Mouse (Mus musculus): Measurements from ENCODE around the gene Mrps2.

DNA sequence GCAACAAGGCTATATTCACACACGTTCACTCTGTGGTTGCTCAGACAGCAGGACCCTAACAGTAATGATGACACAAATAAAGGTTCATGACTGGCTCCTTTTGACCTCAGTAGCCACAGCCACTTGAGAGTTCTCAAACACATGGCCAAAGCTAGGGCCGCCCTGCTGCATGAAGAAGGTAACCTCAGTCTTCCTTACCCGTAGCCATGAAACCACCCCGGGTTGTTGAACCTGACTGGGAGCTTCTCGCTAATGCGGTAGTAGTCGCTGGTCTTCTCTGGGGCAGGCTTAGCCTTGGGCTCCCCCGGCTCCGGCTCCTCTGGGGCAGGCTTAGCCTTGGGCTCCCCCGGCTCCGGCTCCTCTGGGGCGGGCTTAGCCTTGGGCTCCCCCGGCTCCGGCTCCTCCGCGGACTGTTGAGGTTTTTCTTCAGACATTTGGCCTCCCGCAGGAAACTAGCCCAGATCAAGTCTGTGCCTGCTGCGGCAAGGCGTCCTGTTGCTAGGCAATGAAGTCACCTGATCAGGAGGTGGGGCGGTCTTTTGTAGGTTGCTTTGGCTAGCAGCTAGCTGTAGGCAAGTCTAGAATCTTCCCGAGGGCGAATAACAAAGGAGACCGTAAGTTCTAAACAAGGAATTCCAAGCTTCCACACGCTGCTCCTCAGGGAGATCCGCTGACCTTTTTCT is 1.9 kb upstream of the Mrps2 start, which contains the start of gene 1700007K13Rik:
- no peak for TF ChIP-seq EP300 (IDR thresholded peaks at IDR 0.05; ENCODE audit: low read depth)
- TF ChIP-seq CTCF (IDR thresholded peaks at IDR 0.05; ENCODE audit: low read depth): no peak

Data from liver, embryonic 14.5 days (tissue).